Mouse (Mus musculus) left cerebral cortex, postnatal 25 days (tissue): Measurements from ENCODE around the gene Wdr62. TPM values are rescaled to one million over a fixed set of nuclear protein-coding genes. Genes with fewer than 3 reads are reported as not detected.
A peak's percentile ranks its signal among the peaks of the same experiment; 100 is the strongest.

Experiments used
- DNase-seq, 2 experiments: peaks; one replicate each; pipeline ENCODE4 v3.0.0; 2022; ENCODE audit warnings: low spot score in 2 of 2, mixed read lengths in 1 of 2
- intact Hi-C: fragments of 180-260 bp; cut with DNase I; formaldehyde crosslinking; loops from one replicate; pipeline ENCODE4 v1.15.1; 2025
- total RNA-seq, 2 experiments: library from RNA; stranded (reverse); gene quantifications; 2 replicates each; pipeline ENCODE4 v1.2.3; 2021

Wdr62 gene
- total RNA-seq, 2 experiments from 2014 or later = 0.73 to 1.5 TPM

GRCm38 (mm10) chr7:30308076-30309005 is 28.1 kb upstream of the Wdr62 start, which contains the start of gene Alkbh6:
TSS of gene Alkbh6 (plus strand) at chr7:30308717.
- intact Hi-C loops = no loop called here
- peak; percentile 95 to 99 for DNase-seq

GRCm38 (mm10) chr7:30306083-30306779 is 26.0 kb upstream of the Wdr62 start:
- intact Hi-C loops = no loop called here
- no peak for DNase-seq

GRCm38 (mm10) chr7:30300914-30301313 is 20.7 kb upstream of the Wdr62 start:
- intact Hi-C loops = no loop called here

GRCm38 (mm10) chr7:30297266-30297665 is 17.0 kb upstream of the Wdr62 start:
- intact Hi-C loops = no loop called here
- no peak for DNase-seq

More at GRCm38 (mm10) chr7:30300914-30301313, 20.7 kb upstream of the Wdr62 start:
- DNase-seq = no peak

DNA sequence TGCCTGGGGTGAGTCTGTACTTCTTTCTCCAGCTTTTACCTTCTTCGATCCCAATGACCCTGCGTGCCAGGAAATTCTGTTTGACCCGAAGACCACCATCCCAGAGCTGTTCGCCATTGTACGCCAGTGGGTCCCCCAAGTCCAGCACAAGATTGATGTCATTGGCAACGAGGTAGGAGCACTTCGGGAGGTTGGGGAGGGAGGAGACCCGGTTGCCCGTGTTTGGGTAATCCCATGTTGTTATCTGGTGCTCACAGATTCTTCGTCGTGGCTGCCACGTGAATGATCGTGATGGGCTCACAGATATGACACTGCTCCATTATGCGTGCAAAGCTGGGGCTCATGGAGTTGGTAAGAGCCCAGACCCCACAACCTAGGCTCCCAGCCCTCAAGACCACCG is 16.6 kb upstream of the Wdr62 start:
- no peak for DNase-seq
- intact Hi-C loops = no loop called here

DNA sequence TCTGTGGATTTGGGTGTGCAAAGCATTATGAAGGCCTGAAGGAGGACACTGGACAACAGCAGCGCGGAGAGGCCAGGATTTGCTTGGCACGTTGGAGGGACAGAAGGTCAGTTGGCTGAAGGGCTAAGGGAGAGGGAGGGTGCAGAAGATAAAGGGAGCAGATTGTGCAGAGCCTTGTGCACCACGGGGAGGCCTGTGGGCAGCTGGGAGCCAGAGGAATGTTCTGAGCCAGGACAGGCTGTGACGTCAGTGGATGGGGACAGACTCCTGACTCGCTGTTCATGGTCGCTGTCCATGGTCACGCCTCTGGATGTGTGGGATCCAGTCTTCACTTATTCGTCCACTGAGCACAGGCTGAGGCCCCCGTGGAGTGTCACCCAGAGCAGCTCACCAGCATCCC is 14.9 kb upstream of the Wdr62 start:
- peak; percentile 36 to 59 for DNase-seq
- intact Hi-C loops = no loop called here

- DNase-seq = no peak
- intact Hi-C loops = no loop called here
Measured at GRCm38 (mm10) chr7:30294296-30294695, 14.1 kb upstream of the Wdr62 start.

DNA sequence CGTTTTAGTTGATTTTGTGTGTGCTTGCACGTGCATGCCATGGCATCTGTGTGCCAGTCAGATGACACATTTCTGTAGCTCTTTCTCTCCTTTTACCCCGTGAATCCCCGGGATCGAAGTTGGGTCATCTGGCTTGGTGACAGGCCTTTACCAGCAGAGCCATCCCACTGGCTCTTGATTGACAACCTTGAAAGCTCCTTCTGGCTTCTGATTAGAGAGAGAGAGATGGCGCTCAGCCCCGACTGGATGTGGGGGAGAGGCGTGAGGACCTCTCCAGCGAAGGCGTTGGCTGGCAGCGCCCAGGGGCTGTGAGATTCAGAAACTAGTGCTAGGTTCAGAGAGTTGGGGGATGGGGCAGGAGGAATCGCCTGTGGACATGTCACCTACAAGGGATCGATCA is 13.6 kb upstream of the Wdr62 start:
- peak in 1 of 2 experiments; percentile 70 for DNase-seq

DNA sequence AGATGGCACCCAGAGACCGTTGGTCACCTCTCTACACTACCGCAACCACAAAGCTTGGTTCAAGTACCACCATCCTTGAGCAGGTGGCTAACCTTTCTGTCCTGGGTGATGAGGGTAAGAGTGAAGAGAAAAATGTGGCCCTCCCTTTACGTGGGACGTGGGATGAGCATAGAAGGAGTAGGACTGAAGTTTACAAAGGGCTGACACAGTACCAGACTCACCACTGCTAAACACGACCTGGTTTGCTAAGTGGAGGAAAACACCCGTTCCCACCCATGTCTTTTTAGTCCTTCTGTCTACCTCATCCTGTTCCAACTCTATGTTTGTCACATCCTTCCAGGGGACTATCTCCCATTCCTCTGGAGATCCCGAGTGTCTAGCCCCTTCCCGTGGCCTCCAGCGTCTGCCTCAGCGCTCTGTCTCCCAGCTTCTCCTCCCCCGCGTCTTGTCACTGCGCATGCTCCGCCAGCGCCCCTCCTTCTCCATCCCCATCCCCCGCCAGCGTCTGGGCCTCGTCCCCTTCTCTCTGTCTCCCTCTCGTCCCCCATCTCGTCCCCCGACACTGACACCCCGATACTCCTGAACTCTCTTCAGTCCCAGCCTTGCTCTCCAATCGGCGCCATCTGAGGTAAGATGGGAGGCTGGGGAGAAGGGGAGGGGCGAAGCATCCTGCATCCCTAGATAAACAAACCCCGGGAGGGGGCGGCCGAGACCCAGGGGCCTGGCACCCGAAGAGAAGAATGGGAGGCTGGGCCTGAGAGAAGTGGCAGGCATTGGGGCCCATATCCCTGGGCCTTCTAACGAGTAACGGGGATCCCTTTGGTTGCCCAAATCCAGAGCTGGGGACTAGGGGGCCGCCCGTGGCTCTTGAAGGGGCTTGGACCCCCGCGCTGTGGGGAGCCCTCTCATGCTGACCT is 11.3 kb upstream of the Wdr62 start, which contains the start of gene Clip3:
Gene Clip3, plus strand, starts transcription at position 514 of the 917 bp plus-strand sequence.
- intact Hi-C loops = no loop called here
- peak; percentile 90 to 94 for DNase-seq

More for the DNA sequence above, 13.6 kb upstream of the Wdr62 start:
- intact Hi-C loops = no loop called here

DNA sequence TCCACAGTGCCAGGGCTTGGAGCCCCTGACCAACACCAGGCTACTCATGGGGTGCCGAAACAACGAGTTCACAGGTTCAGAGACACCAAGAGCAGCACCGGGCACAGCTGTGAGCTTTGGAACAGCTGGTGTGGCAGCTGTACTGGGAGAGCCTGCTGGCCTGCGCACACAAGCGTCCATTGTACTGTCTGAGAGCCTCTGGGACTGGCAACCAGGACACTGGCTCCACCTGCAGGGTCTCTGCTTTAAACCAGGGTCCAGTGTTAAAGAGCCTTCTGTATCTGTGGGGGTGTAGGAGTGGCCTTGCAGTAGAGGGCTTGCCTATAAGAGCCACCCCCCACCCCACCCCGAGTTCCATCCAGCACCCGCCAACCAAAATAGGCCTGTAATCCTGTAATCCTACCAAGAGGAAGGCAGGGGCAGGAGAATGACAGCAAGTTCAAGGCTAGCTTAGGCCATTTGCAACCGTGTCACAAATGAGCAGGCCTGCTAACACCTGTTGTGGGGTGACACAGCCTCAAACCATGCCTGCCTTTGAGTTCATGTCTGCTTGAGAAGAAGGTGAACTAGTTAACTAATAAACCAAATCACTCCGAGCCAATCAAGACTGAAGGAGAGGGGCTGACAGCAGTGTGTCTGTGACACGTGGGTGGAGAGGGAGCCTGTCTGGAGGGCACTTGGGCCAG is 9.6 kb upstream of the Wdr62 start:
- intact Hi-C loops = loop anchor here (2.0 kb wide), 1 partner anchor 57 kb away; the partner anchor contains the start of gene Tbcb
- DNase-seq = peak in 1 of 2 experiments; percentile 46

GRCm38 (mm10) chr7:30289071-30289713 is 9.0 kb upstream of the Wdr62 start:
- intact Hi-C loops = loop anchor here (2.0 kb wide), 1 partner anchor 56 kb away; the partner anchor contains the start of gene Tbcb
- DNase-seq = no peak

DNA sequence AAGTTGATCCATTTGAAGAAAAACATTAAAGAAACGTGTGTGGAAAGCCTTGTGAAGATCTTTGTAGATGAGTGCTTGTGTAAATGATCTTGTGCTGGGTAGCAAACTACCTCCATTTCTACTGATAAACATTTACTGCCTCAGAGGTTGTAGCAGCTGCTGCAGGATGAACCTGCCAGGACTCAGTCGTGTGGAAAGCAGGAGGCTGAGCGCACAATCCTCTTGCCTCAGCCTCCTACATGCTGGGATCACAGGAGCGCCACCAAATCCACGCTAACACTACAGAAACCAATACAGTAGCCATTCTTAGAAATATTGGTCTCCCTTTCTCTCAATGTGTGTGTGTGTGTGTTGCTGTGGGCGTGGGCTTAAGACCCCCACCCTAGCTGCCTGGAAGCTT is 7.8 kb upstream of the Wdr62 start:
- intact Hi-C loops = loop anchor here (2.0 kb wide), 1 partner anchor 55 kb away; the partner anchor contains the start of gene Tbcb
- DNase-seq = no peak

- intact Hi-C loops = no loop called here
- DNase-seq = no peak
Measured at GRCm38 (mm10) chr7:30286701-30287410, 6.6 kb upstream of the Wdr62 start.

- peak in 1 of 2 experiments; percentile 58 for DNase-seq
- intact Hi-C loops = no loop called here
Measured at GRCm38 (mm10) chr7:30282740-30283139, 2.5 kb upstream of the Wdr62 start.

DNA sequence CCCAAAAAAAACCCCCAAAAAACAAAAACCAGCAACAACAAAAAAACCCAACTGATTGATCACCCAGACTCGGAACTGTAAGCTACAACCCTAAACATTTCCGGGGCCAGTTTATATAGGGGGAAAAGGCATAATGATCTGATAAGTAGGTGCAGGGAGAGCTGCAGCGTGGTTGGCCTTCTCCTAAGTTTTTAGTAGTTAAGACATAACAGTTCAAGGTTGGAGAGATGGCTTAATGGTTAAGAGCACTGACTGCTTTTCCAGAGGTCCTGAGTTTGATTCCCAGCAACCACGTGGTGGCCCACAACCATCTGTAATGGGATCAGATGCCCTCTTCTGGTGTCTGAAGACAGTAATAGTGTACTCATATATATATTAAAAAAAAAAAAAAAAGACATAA is 1.3 kb upstream of the Wdr62 start:
- DNase-seq = no peak
- intact Hi-C loops = no loop called here

DNA sequence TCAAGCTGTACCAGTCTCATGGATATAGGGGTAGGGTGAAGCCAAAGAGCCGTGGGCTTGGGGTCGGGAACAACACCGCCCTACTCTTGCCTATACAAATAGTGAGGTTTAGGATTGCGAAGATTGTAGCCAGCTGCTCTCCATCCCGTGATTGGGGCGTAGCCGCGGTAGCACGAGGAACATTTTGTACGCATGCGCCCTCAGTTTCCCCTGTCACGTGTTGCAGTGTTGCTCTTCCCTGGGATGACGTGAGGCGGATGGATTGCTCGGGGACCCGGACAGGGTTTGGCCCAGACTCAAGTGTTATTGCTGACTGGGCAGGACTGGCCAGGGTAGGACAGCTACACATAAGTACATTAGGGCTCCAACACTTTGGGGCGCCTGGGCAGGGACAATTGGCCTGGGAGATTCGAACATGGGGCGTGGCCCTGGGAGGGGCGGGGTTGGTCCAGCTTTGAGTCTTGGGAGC is 485 bp upstream of the Wdr62 start:
- intact Hi-C loops = loop anchor here (1.0 kb wide), 1 partner anchor 48 kb away; the partner anchor contains the start of gene Tbcb
- peak; percentile 87 to 91 for DNase-seq

DNA sequence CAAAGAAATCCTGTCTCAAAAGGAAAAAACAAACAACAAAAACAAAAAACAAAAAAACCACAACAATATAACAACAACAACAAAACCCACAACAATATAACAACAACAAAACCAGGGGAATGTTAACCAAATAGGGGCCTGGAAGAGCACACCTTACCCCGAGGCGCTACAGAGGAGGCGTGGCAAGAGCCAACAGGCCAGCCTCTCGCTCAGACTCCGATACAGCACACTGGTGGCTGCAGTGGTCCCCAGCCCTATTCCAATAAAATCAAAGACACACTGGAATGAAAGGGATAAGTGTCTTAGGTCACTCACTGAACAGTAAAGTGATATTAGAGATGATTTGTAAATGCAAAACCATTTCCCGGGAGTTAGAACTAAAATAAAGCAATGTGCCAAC is 683 bp downstream of the Wdr62 start:
- DNase-seq = no peak
- intact Hi-C loops = no loop called here
